Mouse (Mus musculus) forebrain, embryonic 15.5 days (tissue): ENCODE results near the gene Tuft1. TPM values are rescaled to one million over a fixed set of nuclear protein-coding genes. Genes with fewer than 3 reads are reported as not detected.
"Not testable (repeated sequence)": the region's sequence is repeated elsewhere in the genome, so short reads cannot be mapped to it uniquely, and the experiment has no call there.

ENCODE experiments used
- ATAC-seq: fragments of 200-750 bp; cut with Nextera tagmentation; replicated peaks from 2 replicates; pipeline ENCODE4 v1.8.0; 2017; ENCODE audit warnings: mild to moderate bottlenecking, moderate TSS enrichment, moderate library complexity
- H3K27ac ChIP-seq: fragments of 300-500 bp; sonication (generic); replicated peaks from 2 replicates; pipeline ENCODE4 v1.5.1; 2015; ENCODE audit warnings: mild to moderate bottlenecking, inconsistent platforms
- H3K27me3 ChIP-seq: fragments of 300-500 bp; sonication (generic); 2 replicates; pipeline ENCODE4 v1.6.1; 2015; ENCODE audit warnings: inconsistent platforms
- H3K36me3 ChIP-seq: fragments of 300-500 bp; sonication (generic); 2 replicates; pipeline ENCODE4 v1.6.1; 2015; ENCODE audit warnings: mild to moderate bottlenecking, inconsistent platforms
- H3K4me1 ChIP-seq: fragments of 300-500 bp; sonication (generic); 2 replicates; pipeline ENCODE4 v1.6.1; 2015; ENCODE audit warnings: inconsistent platforms
- H3K4me2 ChIP-seq: fragments of 300-500 bp; sonication (generic); replicated peaks from 2 replicates; pipeline ENCODE4 v1.6.1; 2015; ENCODE audit warnings: mild to moderate bottlenecking, inconsistent platforms
- H3K4me3 ChIP-seq: fragments of 300-500 bp; sonication (generic); 2 replicates; pipeline ENCODE4 v1.5.1; 2015; ENCODE audit warnings: mild to moderate bottlenecking, inconsistent platforms
- H3K9ac ChIP-seq: fragments of 300-500 bp; sonication (generic); replicated peaks from 2 replicates; pipeline ENCODE4 v1.6.1; 2015; ENCODE audit warnings: mild to moderate bottlenecking, inconsistent platforms
- H3K9me3 ChIP-seq: fragments of 300-500 bp; sonication (generic); 2 replicates; pipeline ENCODE4 v1.6.1; 2016; ENCODE audit warnings: inconsistent platforms
- WGBS: fragments of 180-500 bp; shearing (Covaris S2); methylation state at CpG from one replicate; pipeline ENCODE4 v1.1.7; 2015; ENCODE audit warnings: mixed read lengths; 5-methylcytosine and 5-hydroxymethylcytosine counted together
- polyA plus RNA-seq: library from polyadenylated mRNA; unstranded; fragments of >200 nt; fragmentation: Nextera tagmentation; extraction: Ambion mirVana; gene quantifications from 2 replicates; pipeline ENCODE4 v1.2.1, GENCODE M21; 2015

Gene Tuft1
- polyA plus RNA-seq, 1 experiment from 2014 or later = 4.1 TPM

DNA sequence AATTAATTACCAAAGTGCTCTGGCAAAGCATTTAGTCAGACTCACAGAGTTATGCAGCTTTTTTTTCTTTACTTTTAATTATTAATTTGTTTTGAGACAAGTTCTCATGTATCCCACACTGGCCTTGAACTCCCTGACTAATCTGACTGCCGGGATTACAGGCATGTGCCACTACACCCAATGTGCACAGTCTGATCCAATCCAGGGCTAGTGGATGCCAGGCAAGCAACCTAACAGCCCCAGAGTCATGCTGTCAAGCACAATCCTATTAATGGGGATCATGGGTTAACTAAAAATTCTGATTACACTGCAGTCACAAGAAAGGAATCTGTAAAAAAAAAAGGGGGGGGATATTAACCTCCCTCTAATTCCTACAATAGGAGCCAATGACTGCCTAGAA is 4.7 kb downstream of the Tuft1 start:
- not testable (repeated sequence) for H3K4me1 ChIP-seq, H3K4me3 ChIP-seq, H3K36me3 ChIP-seq, H3K4me2 ChIP-seq, ATAC-seq, H3K27me3 ChIP-seq, H3K9me3 ChIP-seq, H3K9ac ChIP-seq, H3K27ac ChIP-seq
- WGBS = 64% methylated on average over 1 of the region's 1 CpGs

DNA sequence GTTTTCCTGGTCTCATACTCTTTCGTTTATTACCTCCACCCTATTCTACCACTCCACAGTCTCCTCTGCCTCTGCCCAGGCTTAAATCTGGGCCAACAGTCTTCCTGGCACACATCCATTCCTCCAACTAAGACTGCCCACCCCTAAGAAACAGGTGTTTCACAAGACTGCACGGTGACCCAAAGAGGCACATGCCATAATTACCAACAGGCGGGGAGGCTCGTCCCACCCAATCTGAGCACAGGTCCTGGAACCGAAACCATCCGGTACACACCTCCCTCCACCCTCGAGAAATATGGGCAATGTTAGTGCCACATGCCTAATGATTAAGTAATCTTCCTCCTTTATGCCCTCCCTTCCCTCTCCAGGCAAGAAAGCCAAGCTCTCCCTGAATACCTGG is 8.3 kb downstream of the Tuft1 start:
- H3K9ac ChIP-seq = no peak overlapping the region
- no peak overlapping the region for H3K4me3 ChIP-seq
- H3K9me3 ChIP-seq = no peaks in the 10 kb centered on the region
- H3K36me3 ChIP-seq = no peaks in the 10 kb centered on the region
- H3K27me3 ChIP-seq = no peaks in the 10 kb centered on the region
- H3K4me1 ChIP-seq = no peaks in the 10 kb centered on the region
- H3K4me2 ChIP-seq = no peak overlapping the region
- WGBS = 82% methylated on average over 7 of the region's 7 CpGs
- H3K27ac ChIP-seq = no peak overlapping the region
- ATAC-seq = no peak

DNA sequence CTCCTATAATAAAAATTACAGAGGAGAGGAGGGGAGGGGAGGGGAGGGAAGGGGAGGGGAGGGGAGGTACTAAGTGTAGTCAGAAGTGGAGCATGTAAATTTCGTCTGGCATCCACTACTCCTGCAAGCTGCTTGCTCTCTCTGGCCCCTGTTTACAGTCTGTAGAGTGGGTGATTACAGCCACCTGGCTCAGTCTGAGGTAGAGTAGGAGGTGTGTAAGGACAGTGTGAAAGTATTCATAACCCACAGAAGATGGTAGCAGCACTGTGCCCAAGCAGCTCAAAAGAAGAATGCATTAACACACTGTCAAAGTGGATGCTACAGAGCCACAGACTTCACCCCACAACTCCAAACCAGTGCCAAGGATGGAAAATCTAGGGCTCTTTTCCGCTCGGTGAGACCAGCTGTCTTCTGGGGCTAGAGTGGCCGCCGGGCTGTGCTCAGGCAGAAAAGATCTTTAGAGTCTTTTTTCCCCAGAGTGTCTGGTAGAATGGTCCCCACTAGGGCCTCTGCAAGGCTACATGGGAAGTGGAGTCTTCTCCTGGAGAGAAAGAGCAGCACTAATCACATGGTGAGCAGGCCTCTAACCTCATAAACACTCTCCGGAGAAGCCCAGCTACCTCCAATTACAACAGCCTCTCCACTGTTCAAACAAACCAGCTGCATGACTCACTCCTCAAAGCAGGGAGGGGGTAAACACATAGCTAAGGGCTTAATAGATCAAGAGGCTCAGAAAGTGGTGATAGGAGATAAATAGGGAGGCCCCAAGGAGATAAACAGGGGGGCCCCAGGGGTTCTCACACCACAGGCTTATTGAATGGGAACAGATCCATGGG is 9.7 kb downstream of the Tuft1 start:
- Histone ChIP-seq H3K9ac (no peak overlapping the region), H3K9me3 (no peaks in the 10 kb centered on the region), H3K4me2 (no peak overlapping the region), H3K4me3 (no peak overlapping the region), H3K27me3 (no peaks in the 10 kb centered on the region), H3K27ac (no peak overlapping the region), H3K36me3 (no peaks in the 10 kb centered on the region), H3K4me1 (no peaks in the 10 kb centered on the region)
- ATAC-seq = no peak
- 32% methylated on average over 6 of the region's 6 CpGs for WGBS

DNA sequence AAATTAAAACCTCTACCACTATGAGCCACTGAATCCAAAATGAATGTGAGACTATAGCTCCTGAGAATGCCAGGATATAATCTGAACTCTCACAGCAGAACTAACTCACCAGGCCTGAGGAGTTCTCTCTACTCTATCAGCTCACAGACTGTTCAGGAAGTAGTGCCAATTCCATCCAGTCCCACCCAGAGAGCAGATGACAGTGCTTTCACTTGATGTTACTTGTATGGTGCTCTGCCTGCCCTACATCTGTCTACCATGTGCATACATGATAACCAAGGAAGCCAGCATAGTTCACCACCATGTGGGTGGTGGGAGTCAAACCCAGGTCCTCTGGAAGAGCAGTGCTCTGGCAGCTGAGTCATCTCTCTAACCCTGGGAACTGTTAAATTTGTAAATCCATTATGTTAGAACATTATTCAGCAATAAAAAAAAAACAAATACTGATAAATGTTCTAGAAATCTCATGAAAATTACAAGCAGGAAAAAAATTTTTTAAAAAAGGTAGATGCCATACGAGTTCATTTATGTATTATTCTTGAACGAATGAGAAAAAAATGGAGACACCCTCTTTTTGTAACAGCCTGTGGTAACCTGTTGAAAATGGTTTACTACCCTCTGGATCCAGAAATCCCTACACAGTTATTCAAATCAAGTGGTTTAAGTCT is 16.0 kb downstream of the Tuft1 start, which contains the start of gene Gm10972:
Gene Gm10972, plus strand, starts transcription at position 618 of the 668 bp plus-strand sequence.
- H3K4me3 ChIP-seq, H3K36me3 ChIP-seq, ATAC-seq, H3K27ac ChIP-seq, H3K9ac ChIP-seq, H3K4me1 ChIP-seq, H3K4me2 ChIP-seq, H3K9me3 ChIP-seq, H3K27me3 ChIP-seq: not testable (repeated sequence)
- 75% methylated on average over 2 of the region's 2 CpGs for WGBS

DNA sequence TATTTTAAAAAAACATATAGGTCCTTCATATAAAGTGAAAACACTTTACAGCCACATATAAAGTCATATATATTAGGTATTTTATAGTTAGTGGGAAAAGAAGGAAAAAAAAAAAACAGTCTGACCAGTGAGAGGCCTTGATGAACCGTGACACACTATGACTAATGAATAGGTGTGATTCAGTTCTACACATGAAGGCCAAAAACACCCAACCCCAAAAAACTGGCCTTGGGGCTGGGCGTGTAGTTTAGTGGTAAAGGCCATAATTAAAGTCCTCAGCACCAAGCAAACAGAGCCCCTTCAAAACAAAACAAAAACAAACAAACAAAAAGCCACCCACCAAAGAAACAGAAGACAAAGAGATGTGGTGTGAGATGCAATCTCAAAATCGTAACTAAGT is 28.8 kb downstream of the Tuft1 start:
- Histone ChIP-seq H3K4me3 (no peak overlapping the region), H3K9ac (no peak overlapping the region), H3K9me3 (no peaks in the 10 kb centered on the region), H3K27me3 (no peaks in the 10 kb centered on the region), H3K4me2 (no peak overlapping the region), H3K27ac (no peak overlapping the region), H3K36me3 (no peaks in the 10 kb centered on the region), H3K4me1 (no peaks in the 10 kb centered on the region)
- 79% methylated on average over 3 of the region's 3 CpGs for WGBS
- no peak for ATAC-seq

DNA sequence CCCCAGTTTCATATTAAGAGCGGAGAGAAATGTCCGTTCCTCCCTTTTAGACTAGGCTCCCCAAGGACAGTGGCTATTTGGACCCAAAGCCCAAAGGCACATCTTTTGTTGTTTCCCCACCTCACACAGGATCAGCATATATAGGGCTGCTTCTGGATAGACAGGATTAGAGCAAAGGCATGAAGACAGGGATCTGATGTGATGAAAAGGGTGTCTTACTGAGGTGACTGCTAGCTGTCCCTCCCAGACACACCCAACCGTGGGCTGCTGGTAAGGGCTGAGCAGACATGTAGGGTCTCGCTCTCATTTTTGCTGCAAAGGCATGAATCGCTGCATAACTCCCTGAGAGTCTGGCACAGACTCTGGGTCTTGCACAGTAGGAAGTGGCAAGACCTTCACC is 30.0 kb downstream of the Tuft1 start:
- no peak overlapping the region for H3K4me2 ChIP-seq
- no peak overlapping the region for H3K9ac ChIP-seq
- H3K4me3 ChIP-seq = no peak overlapping the region
- no peaks in the 10 kb centered on the region for H3K27me3 ChIP-seq
- H3K9me3 ChIP-seq = no peaks in the 10 kb centered on the region
- H3K27ac ChIP-seq = no peak overlapping the region
- WGBS = 96% methylated on average over 5 of the region's 5 CpGs
- no peak for ATAC-seq
- no peaks in the 10 kb centered on the region for H3K36me3 ChIP-seq
- H3K4me1 ChIP-seq = no peaks in the 10 kb centered on the region

DNA sequence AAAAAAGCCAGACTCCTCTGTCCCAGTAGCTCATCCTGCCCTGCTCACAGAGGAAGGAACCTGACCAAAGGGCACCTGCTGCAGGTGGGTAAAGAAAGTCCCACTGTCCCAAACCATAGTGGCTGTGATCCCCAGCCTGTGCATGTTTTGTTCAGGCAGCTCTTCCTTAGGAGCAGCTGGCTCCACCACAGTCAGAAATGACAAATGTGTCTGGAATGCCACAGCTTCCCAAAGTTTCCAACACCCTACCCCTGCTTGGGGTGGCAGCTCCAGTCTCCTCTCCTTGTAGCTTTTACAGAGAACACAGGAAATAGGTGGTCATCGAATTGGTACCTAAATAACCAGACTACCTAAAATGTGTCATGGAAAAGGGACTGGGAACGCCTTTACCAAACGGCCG is 34.4 kb downstream of the Tuft1 start:
- Histone ChIP-seq H3K36me3 (no peaks in the 10 kb centered on the region), H3K9ac (no peak overlapping the region), H3K4me3 (no peak overlapping the region), H3K9me3 (no peaks in the 10 kb centered on the region), H3K27ac (no peak overlapping the region), H3K4me1 (no peaks in the 10 kb centered on the region), H3K4me2 (no peak overlapping the region), H3K27me3 (no peaks in the 10 kb centered on the region)
- 92% methylated on average over 4 of the region's 4 CpGs for WGBS
- no peak for ATAC-seq

DNA sequence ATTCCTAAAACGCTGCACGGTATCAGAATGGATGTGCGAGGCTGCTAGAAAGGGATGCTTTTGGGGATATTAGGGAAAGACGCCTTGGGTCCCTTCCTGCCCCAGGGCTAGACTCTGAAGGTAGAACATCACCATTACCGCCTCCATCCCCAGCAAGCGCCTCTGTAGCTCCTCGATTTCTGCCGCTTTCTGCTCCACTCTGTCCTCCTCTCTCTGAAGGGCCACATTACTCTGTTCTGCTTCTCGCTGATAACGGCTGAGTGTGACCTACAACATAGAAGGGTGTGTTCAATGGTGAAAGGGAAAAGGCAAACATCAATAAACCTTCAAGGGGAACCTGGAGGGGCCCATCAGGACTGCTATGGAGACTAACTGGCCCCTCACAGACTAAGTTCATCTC is 36.1 kb downstream of the Tuft1 start:
- Histone ChIP-seq H3K27me3 (no peaks in the 10 kb centered on the region), H3K27ac (no peak overlapping the region), H3K4me2 (no peak overlapping the region), H3K4me1 (no peaks in the 10 kb centered on the region), H3K9ac (no peak overlapping the region), H3K36me3 (no peaks in the 10 kb centered on the region), H3K4me3 (no peak overlapping the region), H3K9me3 (no peaks in the 10 kb centered on the region)
- no peak for ATAC-seq
- WGBS = 92% methylated on average over 10 of the region's 10 CpGs

DNA sequence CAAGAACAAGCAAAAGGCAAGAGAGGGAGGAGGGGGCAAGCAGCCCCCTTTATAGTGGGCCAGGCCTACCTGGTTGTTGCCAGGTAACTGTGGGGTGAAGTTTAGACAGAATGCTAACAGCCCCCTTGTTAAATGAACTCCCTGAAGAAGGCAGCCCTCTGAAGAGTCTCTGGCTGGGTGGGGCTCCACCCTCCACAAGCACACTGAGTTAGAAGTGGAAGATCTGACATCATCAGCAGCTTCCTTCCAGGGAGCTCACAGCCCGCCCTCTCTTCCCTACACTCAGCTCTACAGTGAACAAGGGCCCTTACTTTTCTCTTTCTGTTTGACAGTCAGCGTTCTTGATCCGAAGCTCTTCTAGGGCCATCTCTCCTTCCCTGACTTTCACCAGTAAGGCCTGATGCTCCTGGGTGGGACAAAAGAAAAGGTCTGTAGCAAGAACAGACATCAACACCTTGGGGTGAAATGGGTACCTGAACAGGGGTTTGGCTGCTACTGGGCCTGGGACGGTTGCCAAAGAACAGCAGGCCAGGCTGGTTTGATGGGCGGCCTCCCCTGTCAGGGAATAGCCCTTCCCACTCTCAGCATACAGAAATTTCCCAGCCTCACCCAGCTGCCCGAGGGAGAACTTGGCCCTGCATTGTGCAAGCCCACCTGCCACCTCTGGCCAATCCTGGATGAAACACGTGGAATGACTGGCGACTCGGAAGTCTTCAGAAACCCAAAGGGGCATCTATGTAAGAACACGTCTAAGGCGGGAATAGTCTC is 36.7 kb downstream of the Tuft1 start:
- Histone ChIP-seq H3K4me3 (no peak overlapping the region), H3K4me1 (no peaks in the 10 kb centered on the region), H3K27ac (no peak overlapping the region), H3K9me3 (no peaks in the 10 kb centered on the region), H3K4me2 (no peak overlapping the region), H3K27me3 (no peaks in the 10 kb centered on the region), H3K9ac (no peak overlapping the region), H3K36me3 (no peaks in the 10 kb centered on the region)
- WGBS = 77% methylated on average over 11 of the region's 11 CpGs
- ATAC-seq = no peak

DNA sequence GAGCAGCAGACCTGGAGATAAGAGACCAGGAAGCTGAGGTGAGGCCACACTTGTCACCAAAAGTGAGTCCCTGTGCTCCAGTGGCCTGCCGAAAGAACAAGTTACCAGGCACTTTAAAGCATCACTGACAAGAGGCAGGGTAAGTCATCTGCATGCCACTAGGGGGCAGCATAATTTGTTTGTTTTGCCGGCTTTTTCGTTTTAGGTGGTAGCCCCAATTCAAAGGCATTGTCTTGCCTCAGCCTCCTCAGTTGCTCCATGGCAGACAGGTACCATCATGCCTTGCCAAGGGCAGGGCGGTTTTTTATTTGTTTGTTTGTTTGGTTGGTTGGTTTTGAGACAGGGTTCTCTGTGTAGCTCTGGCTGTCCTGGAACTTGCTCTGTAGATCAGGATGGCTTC is 42.0 kb downstream of the Tuft1 start:
- H3K4me3 ChIP-seq = no peak overlapping the region
- 61% methylated on average over 4 of the region's 4 CpGs for WGBS
- ATAC-seq = no peak

DNA sequence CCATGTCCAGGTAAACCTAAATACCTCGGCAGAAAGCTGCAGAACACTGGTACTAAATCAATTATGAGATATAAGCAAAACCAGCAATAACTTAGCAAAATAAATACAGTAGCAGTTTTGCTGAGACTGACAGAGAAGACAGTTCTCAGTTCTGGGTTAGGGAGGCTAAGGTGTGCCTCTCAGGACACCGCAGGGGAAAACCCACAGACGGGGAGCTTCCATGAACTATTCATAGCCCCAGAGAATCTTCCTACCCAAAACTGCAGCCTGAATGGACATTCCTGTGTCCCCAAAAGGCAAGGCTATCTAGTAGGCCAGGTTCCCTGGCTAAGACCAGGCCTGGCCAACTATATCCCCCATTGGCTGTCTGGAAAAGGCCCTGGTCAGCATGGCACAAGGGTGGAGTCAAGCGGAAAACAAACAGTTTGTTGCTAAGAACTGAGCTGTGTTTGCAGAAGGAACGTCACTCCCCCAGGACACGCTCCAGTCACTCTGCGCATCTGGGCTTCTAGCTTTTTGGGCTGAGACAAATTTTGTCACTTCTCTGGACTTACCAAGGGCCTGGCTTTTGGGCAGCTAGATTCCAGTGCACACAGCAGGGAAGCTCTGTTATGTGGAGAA is 45.3 kb downstream of the Tuft1 start:
- Histone ChIP-seq H3K9ac (no peak overlapping the region), H3K36me3 (no peaks in the 10 kb centered on the region), H3K9me3 (no peaks in the 10 kb centered on the region), H3K4me2 (no peak overlapping the region), H3K4me3 (no peak overlapping the region), H3K4me1 (peaks cover 15% of the 10 kb centered on the region), H3K27ac (no peak overlapping the region), H3K27me3 (no peaks in the 10 kb centered on the region)
- ATAC-seq = no peak
- 71% methylated on average over 7 of the region's 7 CpGs for WGBS

More for the DNA sequence above, 42.0 kb downstream of the Tuft1 start:
- Histone ChIP-seq H3K27me3 (no peaks in the 10 kb centered on the region), H3K27ac (no peak overlapping the region), H3K9me3 (no peaks in the 10 kb centered on the region), H3K4me1 (peaks cover 2% of the 10 kb centered on the region; the same call in 1 of the 2 replicates), H3K4me2 (no peak overlapping the region), H3K9ac (no peak overlapping the region), H3K36me3 (no peaks in the 10 kb centered on the region)

DNA sequence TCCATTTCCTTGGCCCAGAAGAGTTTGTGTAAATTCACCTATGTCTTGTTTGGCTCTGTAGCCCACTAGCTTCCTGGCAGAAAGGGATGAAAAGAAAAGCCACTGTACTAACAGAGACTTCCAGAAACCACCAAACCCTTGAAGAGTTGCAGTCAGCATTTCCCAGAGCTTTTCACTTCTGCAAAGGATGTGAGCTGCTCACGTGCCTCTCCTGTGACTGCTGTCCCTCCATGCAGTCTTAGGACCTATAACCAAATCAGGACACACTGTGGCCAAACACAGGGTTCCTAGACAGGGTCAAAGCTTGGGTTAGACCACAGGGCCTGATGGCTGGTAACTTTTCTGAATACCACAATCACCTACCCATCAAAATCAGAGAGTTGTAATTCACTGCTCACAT is 46.4 kb downstream of the Tuft1 start:
- Histone ChIP-seq H3K9me3 (no peaks in the 10 kb centered on the region), H3K27ac (no peak overlapping the region), H3K27me3 (no peaks in the 10 kb centered on the region), H3K9ac (no peak overlapping the region), H3K4me2 (no peak overlapping the region), H3K4me1 (peaks cover 15% of the 10 kb centered on the region), H3K4me3 (no peak overlapping the region), H3K36me3 (no peaks in the 10 kb centered on the region)
- ATAC-seq = no peak
- 82% methylated on average over 1 of the region's 1 CpGs for WGBS
